Mouse (Mus musculus): ENCODE results near the gene Tcf3. TPM values are rescaled to one million over a fixed set of nuclear protein-coding genes. Genes with fewer than 3 reads are reported as not detected.
A peak's percentile ranks its signal among the peaks of the same experiment; 100 is the strongest.

The Tcf3 gene
- polyA plus RNA-seq, 1 experiment from 2014 or later: 30.9 TPM

GRCm38 (mm10) chr10:80421651-80422472, 11.6 kb downstream of the Tcf3 start:
- no peak overlapping the region for H3K27ac ChIP-seq (replicated peaks)
- DNase-seq (ENCODE audit: low spot score) (no peak), ATAC-seq (ENCODE audit: low FRiP score, low TSS enrichment) (peak; percentile 21; the same call in 1 of the 2 replicates)
- H3K4me3 ChIP-seq (ENCODE audit: low read depth, low read length): no peak overlapping the region
- H3K9ac ChIP-seq (ENCODE audit: low read length): no peak overlapping the region
- no peaks in the 10 kb centered on the region for H3K4me1 ChIP-seq (replicated peaks; ENCODE audit: control insufficient read depth, insufficient read depth)
- no peaks in the 10 kb centered on the region for H3K9me3 ChIP-seq (ENCODE audit: control insufficient read depth, low read length)
- H3K36me3 ChIP-seq (ENCODE audit: control insufficient read depth, insufficient read depth, low read length): peaks cover 58% of the 10 kb centered on the region
- no peaks in the 10 kb centered on the region for H3K27me3 ChIP-seq (ENCODE audit: control insufficient read depth, insufficient read depth, low read length)
- 76% methylated on average over 9 of the region's 9 CpGs for WGBS
- H3K4me2 ChIP-seq (replicated peaks; ENCODE audit: low read depth): no peak overlapping the region
- TF ChIP-seq CTCF (IDR thresholded peaks at IDR 0.05; ENCODE audit: low read depth) (no peak), EP300 (optimal IDR thresholded peaks at IDR 0.05) (no peak)

- H3K4me1 ChIP-seq (replicated peaks; ENCODE audit: control insufficient read depth, insufficient read depth): no peaks in the 10 kb centered on the region
- no peak for DNase-seq (ENCODE audit: low spot score)
- H3K9me3 ChIP-seq (ENCODE audit: control insufficient read depth, low read length): no peaks in the 10 kb centered on the region
- no peaks in the 10 kb centered on the region for H3K27me3 ChIP-seq (ENCODE audit: control insufficient read depth, insufficient read depth, low read length)
- WGBS: 92% methylated on average over 8 of the region's 8 CpGs
- H3K36me3 ChIP-seq (ENCODE audit: control insufficient read depth, insufficient read depth, low read length): peaks cover 58% of the 10 kb centered on the region
- TF ChIP-seq EP300 (optimal IDR thresholded peaks at IDR 0.05): no peak
- TF ChIP-seq CTCF (IDR thresholded peaks at IDR 0.05; ENCODE audit: low read depth): no peak
- no peak overlapping the region; the same call in 1 of the 2 replicates for H3K9ac ChIP-seq (ENCODE audit: low read length)
- no peak for ATAC-seq (ENCODE audit: low FRiP score, low TSS enrichment)
- H3K4me3 ChIP-seq (ENCODE audit: low read depth, low read length): no peak overlapping the region
- H3K4me2 ChIP-seq (replicated peaks; ENCODE audit: low read depth): no peak overlapping the region
- no peak overlapping the region for H3K27ac ChIP-seq (replicated peaks)
Observed at GRCm38 (mm10) chr10:80421208-80421607, 12.2 kb downstream of the Tcf3 start.

- TF ChIP-seq EP300 (optimal IDR thresholded peaks at IDR 0.05) (no peak), CTCF (IDR thresholded peaks at IDR 0.05; ENCODE audit: low read depth) (no peak)
- DNase-seq (ENCODE audit: low spot score) (no peak), ATAC-seq (ENCODE audit: low FRiP score, low TSS enrichment) (no peak)
- Histone ChIP-seq H3K36me3 (ENCODE audit: control insufficient read depth, insufficient read depth, low read length) (peaks cover 56% of the 10 kb centered on the region), H3K4me2 (replicated peaks; ENCODE audit: low read depth) (no peak overlapping the region), H3K4me1 (replicated peaks; ENCODE audit: control insufficient read depth, insufficient read depth) (no peaks in the 10 kb centered on the region), H3K9ac (ENCODE audit: low read length) (no peak overlapping the region; the same call in 1 of the 2 replicates), H3K9me3 (ENCODE audit: control insufficient read depth, low read length) (no peaks in the 10 kb centered on the region), H3K4me3 (ENCODE audit: low read depth, low read length) (no peak overlapping the region), H3K27ac (replicated peaks) (no peak overlapping the region), H3K27me3 (ENCODE audit: control insufficient read depth, insufficient read depth, low read length) (no peaks in the 10 kb centered on the region)
- WGBS: 91% methylated on average over 10 of the region's 10 CpGs
Observed at GRCm38 (mm10) chr10:80420729-80421128, 12.7 kb downstream of the Tcf3 start.

GRCm38 (mm10) chr10:80419419-80419818, 14.0 kb downstream of the Tcf3 start:
- no peaks in the 10 kb centered on the region for H3K4me1 ChIP-seq (replicated peaks; ENCODE audit: control insufficient read depth, insufficient read depth)
- no peak overlapping the region for H3K4me3 ChIP-seq (ENCODE audit: low read depth, low read length)
- TF ChIP-seq EP300 (optimal IDR thresholded peaks at IDR 0.05) (no peak), CTCF (IDR thresholded peaks at IDR 0.05; ENCODE audit: low read depth) (no peak)

DNA sequence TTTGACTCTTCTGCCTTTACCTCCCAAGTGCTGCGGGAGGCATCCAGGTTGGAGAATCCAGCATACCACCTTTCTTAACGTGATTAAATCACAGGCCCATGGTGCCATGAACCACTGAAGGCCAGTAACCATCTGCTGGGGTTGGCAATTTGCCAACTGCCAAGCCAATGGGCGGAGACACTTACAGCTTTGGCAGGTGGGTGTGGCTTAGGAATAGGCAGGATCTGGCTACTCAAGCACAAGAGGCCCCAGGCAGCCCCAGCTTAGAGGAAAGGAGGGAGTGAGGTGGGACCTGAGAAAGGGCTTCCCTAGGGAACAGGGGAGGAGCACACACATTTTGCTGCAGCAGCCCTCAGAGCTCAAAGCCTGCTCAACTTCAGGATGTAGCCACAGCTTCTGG, 15.1 kb downstream of the Tcf3 start:
- no peak overlapping the region for H3K4me2 ChIP-seq (replicated peaks; ENCODE audit: low read depth)
- DNase-seq (ENCODE audit: low spot score): peak; percentile 82

More at GRCm38 (mm10) chr10:80419419-80419818, 14.0 kb downstream of the Tcf3 start:
- no peaks in the 10 kb centered on the region for H3K9me3 ChIP-seq (ENCODE audit: control insufficient read depth, low read length)
- peaks cover 54% of the 10 kb centered on the region for H3K36me3 ChIP-seq (ENCODE audit: control insufficient read depth, insufficient read depth, low read length)
- H3K27me3 ChIP-seq (ENCODE audit: control insufficient read depth, insufficient read depth, low read length): no peaks in the 10 kb centered on the region
- 67% methylated on average over 8 of the region's 8 CpGs for WGBS
- peak; percentile 66 for DNase-seq (ENCODE audit: low spot score)
- no peak overlapping the region; the same call in 1 of the 2 replicates for H3K9ac ChIP-seq (ENCODE audit: low read length)
- ATAC-seq (ENCODE audit: low FRiP score, low TSS enrichment): no peak; the same call in 1 of the 2 replicates
- peak overlapping the region; percentile 13; the same call in 1 of the 2 replicates for H3K27ac ChIP-seq (replicated peaks)
- no peak overlapping the region for H3K4me2 ChIP-seq (replicated peaks; ENCODE audit: low read depth)

GRCm38 (mm10) chr10:80417841-80418240, 15.6 kb downstream of the Tcf3 start:
- Histone ChIP-seq H3K4me3 (ENCODE audit: low read depth, low read length) (no peak overlapping the region), H3K4me1 (replicated peaks; ENCODE audit: control insufficient read depth, insufficient read depth) (no peaks in the 10 kb centered on the region), H3K4me2 (replicated peaks; ENCODE audit: low read depth) (no peak overlapping the region), H3K9me3 (ENCODE audit: control insufficient read depth, low read length) (no peaks in the 10 kb centered on the region), H3K9ac (ENCODE audit: low read length) (no peak overlapping the region), H3K36me3 (ENCODE audit: control insufficient read depth, insufficient read depth, low read length) (peaks cover 60% of the 10 kb centered on the region), H3K27ac (replicated peaks) (no peak overlapping the region), H3K27me3 (ENCODE audit: control insufficient read depth, insufficient read depth, low read length) (no peaks in the 10 kb centered on the region)
- ATAC-seq (ENCODE audit: low FRiP score, low TSS enrichment) (no peak), DNase-seq (ENCODE audit: low spot score) (no peak)
- TF ChIP-seq EP300 (optimal IDR thresholded peaks at IDR 0.05): no peak
- no peak for TF ChIP-seq CTCF (IDR thresholded peaks at IDR 0.05; ENCODE audit: low read depth)
- WGBS: 95% methylated on average over 1 of the region's 1 CpGs

More for the DNA sequence above, 15.1 kb downstream of the Tcf3 start:
- Histone ChIP-seq H3K4me3 (ENCODE audit: low read depth, low read length) (no peak overlapping the region), H3K36me3 (ENCODE audit: control insufficient read depth, insufficient read depth, low read length) (peaks cover 60% of the 10 kb centered on the region), H3K9ac (ENCODE audit: low read length) (0 out of 2 replicates have a peak overlapping the region, but pooled peaks have one; percentile 14), H3K27ac (replicated peaks) (peak overlapping the region; percentile 61; the same call in 1 of the 2 replicates), H3K4me1 (replicated peaks; ENCODE audit: control insufficient read depth, insufficient read depth) (no peaks in the 10 kb centered on the region), H3K27me3 (ENCODE audit: control insufficient read depth, insufficient read depth, low read length) (no peaks in the 10 kb centered on the region), H3K9me3 (ENCODE audit: control insufficient read depth, low read length) (no peaks in the 10 kb centered on the region)
- ATAC-seq (ENCODE audit: low FRiP score, low TSS enrichment): peak; percentile 53
- 46% methylated on average over 3 of the region's 3 CpGs for whole genome bisulfite sequencing
- no peak for TF ChIP-seq EP300 (optimal IDR thresholded peaks at IDR 0.05)
- no peak for TF ChIP-seq CTCF (IDR thresholded peaks at IDR 0.05; ENCODE audit: low read depth)
